Mouse (Mus musculus) hindbrain, embryonic 14.5 days (tissue): Measurements from ENCODE around the gene Aplp2. TPM values are rescaled to one million over a fixed set of nuclear protein-coding genes. Genes with fewer than 3 reads are reported as not detected.

Experiments
- ATAC-seq: fragments of 200-750 bp; cut with Nextera tagmentation; 2 replicates; pipeline ENCODE4 v1.8.0; 2017; ENCODE audit warnings: moderate number of reproducible peaks, mild to moderate bottlenecking, moderate TSS enrichment, moderate library complexity; ENCODE audit not compliant: low FRiP score
- DNase-seq: peaks from one replicate; pipeline ENCODE4 v3.0.0-alpha.2; 2015; ENCODE audit warnings: low spot score
- H3K27ac ChIP-seq: fragments of 300-500 bp; sonication (generic); 2 replicates; pipeline ENCODE4 v1.5.1; 2014; ENCODE audit warnings: mild to moderate bottlenecking, moderate library complexity
- H3K27me3 ChIP-seq: fragments of 300-500 bp; sonication (generic); 2 replicates; pipeline ENCODE4 v1.6.1; 2014; ENCODE audit warnings: mild to moderate bottlenecking, low read length, mixed read lengths; ENCODE audit not compliant: control insufficient read depth, insufficient read depth
- H3K36me3 ChIP-seq: fragments of 300-500 bp; sonication (generic); replicated peaks from 2 replicates; pipeline ENCODE4 v1.6.1; 2014; ENCODE audit not compliant: control insufficient read depth, insufficient read depth
- H3K4me1 ChIP-seq: fragments of 300-500 bp; sonication (generic); replicated peaks from 2 replicates; pipeline ENCODE4 v1.6.1; 2014; ENCODE audit warnings: antibody characterized with exemption, low read length, mixed read lengths; ENCODE audit not compliant: control insufficient read depth, insufficient read depth
- H3K4me2 ChIP-seq: fragments of 300-500 bp; sonication (generic); replicated peaks from 2 replicates; pipeline ENCODE4 v1.6.1; 2014; ENCODE audit warnings: mild to moderate bottlenecking, moderate library complexity
- H3K4me3 ChIP-seq: fragments of 300-500 bp; sonication (generic); replicated peaks from 2 replicates; pipeline ENCODE4 v1.5.1; 2014; ENCODE audit warnings: mild to moderate bottlenecking, low read length
- H3K9ac ChIP-seq: fragments of 300-500 bp; sonication (generic); 2 replicates; pipeline ENCODE4 v1.6.1; 2014
- H3K9me3 ChIP-seq: fragments of 300-500 bp; sonication (generic); 2 replicates; pipeline ENCODE4 v1.6.1; 2016; ENCODE audit warnings: low read length; ENCODE audit not compliant: control insufficient read depth
- WGBS: fragments of 180-500 bp; shearing (Covaris S2); extraction: QIAGEN DNeasy Blood & Tissue Kit; methylation state at CpG from one replicate; pipeline ENCODE4 v1.1.7; 2014; 5-methylcytosine and 5-hydroxymethylcytosine counted together
- polyA plus RNA-seq: library from polyadenylated mRNA; unstranded; fragments of >200 nt; fragmentation: Nextera tagmentation; extraction: Ambion mirVana; gene quantifications from 2 replicates; pipeline ENCODE4 v1.2.1, GENCODE M21; 2014

Aplp2 gene
- polyA plus RNA-seq, 1 experiment from 2014 or later, result 398 TPM

DNA sequence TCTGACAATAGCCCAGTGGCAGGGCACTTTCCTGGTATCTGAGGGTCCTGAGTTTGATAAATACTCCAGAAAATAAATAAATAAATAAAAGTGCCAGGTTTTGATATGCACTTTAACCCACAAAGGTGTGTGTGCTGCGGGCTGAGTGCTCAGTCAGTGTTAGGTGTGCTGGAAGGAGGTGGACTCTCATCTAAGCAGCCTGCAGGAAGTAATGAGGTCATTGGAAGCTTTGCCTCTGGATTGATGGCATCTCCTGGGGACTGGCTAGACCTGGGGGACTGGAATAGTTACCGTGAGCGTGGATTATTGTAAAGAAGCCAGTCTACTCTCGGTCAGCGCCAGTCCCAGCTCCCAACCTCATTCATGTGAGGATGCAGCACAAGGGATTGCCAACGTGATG, 34.8 kb upstream of the Aplp2 start:
- H3K4me1 ChIP-seq, result no peaks in the 10 kb centered on the region
- WGBS, result 47% methylated on average over 6 of the region's 6 CpGs
- no peak overlapping the region for H3K4me2 ChIP-seq
- no peak overlapping the region for H3K4me3 ChIP-seq
- DNase-seq (no peak), ATAC-seq (no peak)
- H3K27ac ChIP-seq, result no peak overlapping the region
- H3K9me3 ChIP-seq, result no peaks in the 10 kb centered on the region
- no peaks in the 10 kb centered on the region for H3K27me3 ChIP-seq
- no peak overlapping the region for H3K9ac ChIP-seq
- no peaks in the 10 kb centered on the region for H3K36me3 ChIP-seq

DNA sequence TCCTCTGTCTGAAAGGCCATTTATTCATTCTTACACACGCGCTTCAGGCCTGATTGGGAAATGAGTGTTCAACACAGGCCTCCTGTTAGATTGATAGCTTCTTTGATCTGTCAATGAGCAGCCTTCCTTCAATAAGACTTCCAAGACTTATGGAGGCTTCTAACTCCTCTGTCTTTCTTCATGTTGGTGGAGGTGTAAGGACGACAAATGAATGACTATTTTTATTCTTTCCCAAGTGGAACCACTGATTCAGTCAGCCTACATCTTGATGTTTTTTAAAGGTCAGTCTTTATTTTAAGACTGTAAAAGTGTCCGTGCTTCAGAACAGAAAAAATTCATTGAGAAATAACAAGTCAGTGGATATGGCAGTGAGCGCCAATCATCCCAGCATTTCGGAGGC, 33.4 kb upstream of the Aplp2 start:
- DNase-seq, result no peak
- H3K36me3 ChIP-seq, result no peaks in the 10 kb centered on the region
- H3K9me3 ChIP-seq, result no peaks in the 10 kb centered on the region
- no peaks in the 10 kb centered on the region for H3K27me3 ChIP-seq
- ATAC-seq, result no peak
- H3K4me1 ChIP-seq, result no peaks in the 10 kb centered on the region
- whole genome bisulfite sequencing, result 88% methylated on average over 6 of the region's 6 CpGs
- H3K9ac ChIP-seq, result no peak overlapping the region
- no peak overlapping the region for H3K4me3 ChIP-seq
- H3K27ac ChIP-seq, result no peak overlapping the region
- H3K4me2 ChIP-seq, result no peak overlapping the region

DNA sequence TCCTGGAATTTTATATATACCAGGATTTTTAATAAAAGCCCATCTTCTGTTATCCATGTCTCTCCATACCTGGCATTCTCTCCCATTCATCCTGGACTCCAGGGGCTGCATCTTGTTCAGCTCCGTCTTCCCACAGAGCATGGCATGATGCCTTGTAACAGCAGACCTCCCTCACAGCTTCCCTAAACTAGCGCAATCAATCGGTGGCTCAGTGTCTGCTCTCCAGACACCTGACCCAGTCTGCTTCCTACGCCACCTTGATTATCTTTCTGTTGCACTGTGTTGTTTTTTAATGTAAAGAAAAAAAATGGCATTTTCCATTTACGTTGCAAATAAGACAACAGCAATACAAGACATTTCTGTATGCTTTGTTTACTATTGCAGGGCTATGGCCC, 32.3 kb upstream of the Aplp2 start:
- no peaks in the 10 kb centered on the region for H3K36me3 ChIP-seq
- H3K4me2 ChIP-seq, result no peak overlapping the region
- H3K9me3 ChIP-seq, result no peaks in the 10 kb centered on the region
- WGBS, result 67% methylated on average over 5 of the region's 5 CpGs
- DNase-seq (no peak), ATAC-seq (no peak)
- no peak overlapping the region for H3K9ac ChIP-seq
- H3K4me3 ChIP-seq, result no peak overlapping the region
- no peak overlapping the region for H3K27ac ChIP-seq
- H3K27me3 ChIP-seq, result no peaks in the 10 kb centered on the region
- no peaks in the 10 kb centered on the region for H3K4me1 ChIP-seq

DNA sequence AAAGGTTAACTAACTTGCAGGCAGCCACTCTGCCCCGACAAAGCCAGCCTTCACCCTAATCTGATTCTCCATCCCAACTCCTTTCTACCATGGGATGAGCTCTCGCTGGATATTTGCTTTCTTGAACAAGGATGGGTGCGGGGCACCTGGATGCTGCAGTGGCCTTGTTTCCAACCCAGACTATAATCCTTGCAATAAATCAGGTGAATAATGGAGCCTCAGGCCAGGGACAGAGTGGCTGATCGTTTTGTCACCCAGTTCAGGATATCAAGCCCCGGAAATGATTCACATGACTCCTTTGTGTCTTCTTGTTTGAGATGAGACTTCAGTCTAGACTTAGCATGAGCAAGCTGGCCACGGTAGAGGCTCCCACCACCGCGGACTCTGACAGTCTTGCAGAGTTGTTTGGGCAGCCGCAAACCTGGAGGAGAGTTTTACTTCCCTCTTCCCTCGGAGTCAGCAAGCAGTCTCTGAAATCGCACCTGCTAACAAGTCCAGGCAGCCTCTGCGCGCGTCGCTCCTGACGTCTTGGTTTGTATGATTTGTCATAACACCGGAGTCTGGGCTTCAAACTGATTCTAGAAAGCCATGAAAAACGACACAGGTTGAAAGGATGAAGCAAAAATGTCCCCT, 31.8 kb upstream of the Aplp2 start:
- Histone ChIP-seq H3K27me3 (no peaks in the 10 kb centered on the region), H3K4me1 (no peaks in the 10 kb centered on the region), H3K4me3 (no peak overlapping the region), H3K27ac (no peak overlapping the region), H3K36me3 (no peaks in the 10 kb centered on the region), H3K4me2 (no peak overlapping the region), H3K9ac (no peak overlapping the region), H3K9me3 (no peaks in the 10 kb centered on the region)
- DNase-seq (no peak), ATAC-seq (no peak)
- WGBS, result 73% methylated on average over 18 of the region's 18 CpGs

DNA sequence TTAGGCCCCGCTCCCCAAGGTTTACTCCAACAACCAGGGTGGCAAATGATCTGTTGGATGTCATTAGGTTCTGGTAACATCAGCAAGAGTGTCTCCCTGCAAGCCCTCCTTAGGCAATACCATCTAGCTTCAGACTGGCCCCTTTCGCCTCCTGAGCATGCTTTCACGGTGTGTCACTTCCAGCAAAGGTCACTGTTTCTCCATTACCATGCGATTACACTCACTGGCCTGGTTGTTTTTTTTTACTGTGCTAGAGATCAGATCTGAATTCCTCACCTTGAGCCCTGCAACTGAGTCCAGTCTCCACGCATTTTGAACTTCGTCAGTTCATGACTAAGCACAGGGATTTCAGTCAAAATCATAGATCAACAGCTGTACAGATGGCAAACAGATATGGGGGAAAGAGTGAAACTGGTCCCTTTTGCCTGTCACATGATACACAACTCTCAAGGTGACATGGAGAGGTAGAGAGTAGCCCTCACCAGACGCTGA, 29.6 kb upstream of the Aplp2 start:
- 91% methylated on average over 7 of the region's 7 CpGs for WGBS
- no peak overlapping the region for H3K4me3 ChIP-seq
- H3K36me3 ChIP-seq, result no peaks in the 10 kb centered on the region
- no peaks in the 10 kb centered on the region for H3K9me3 ChIP-seq
- ATAC-seq (no peak), DNase-seq (no peak)
- H3K9ac ChIP-seq, result no peak overlapping the region
- no peak overlapping the region for H3K27ac ChIP-seq
- no peak overlapping the region for H3K4me2 ChIP-seq
- no peaks in the 10 kb centered on the region for H3K4me1 ChIP-seq
- no peaks in the 10 kb centered on the region for H3K27me3 ChIP-seq

DNA sequence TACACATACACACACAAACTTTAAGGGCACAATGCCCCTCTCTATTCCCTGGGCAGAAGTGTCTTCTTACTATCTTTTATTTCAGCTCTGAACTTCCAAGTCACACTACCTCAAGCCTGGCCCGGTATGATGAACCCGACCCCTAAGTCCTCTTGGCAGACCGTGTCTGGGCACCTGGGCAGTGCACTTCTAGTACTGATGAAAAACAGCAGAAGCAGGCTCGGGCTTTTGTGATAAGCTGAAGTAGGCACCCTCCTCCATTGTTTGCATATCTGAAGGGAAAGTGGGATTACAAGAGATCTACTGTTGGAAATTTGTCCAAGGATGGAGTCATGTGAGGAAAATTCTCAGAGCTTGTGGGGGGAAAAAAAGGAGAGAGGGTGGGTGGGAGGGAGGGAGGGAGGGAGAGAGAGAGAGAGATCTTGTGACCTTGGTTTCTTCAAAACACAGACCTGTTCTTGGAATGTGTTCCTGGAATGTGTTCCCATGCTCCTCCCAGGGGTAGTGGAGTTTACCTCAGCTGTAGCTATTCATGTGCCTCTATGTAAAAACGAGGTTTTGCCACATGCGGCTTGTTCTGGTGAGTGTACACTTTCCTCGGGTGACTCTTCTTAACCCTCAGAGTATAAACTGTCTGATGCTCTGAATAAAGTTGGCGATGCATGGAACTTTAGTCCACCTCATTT, 29.1 kb upstream of the Aplp2 start:
- WGBS, result 87% methylated on average over 8 of the region's 8 CpGs
- no peak overlapping the region for H3K4me3 ChIP-seq
- H3K4me2 ChIP-seq, result no peak overlapping the region
- no peak overlapping the region for H3K9ac ChIP-seq
- H3K27ac ChIP-seq, result no peak overlapping the region
- no peak for ATAC-seq
- no peaks in the 10 kb centered on the region for H3K4me1 ChIP-seq
- H3K27me3 ChIP-seq, result no peaks in the 10 kb centered on the region
- DNase-seq, result no peak
- H3K9me3 ChIP-seq, result no peaks in the 10 kb centered on the region
- no peaks in the 10 kb centered on the region for H3K36me3 ChIP-seq

DNA sequence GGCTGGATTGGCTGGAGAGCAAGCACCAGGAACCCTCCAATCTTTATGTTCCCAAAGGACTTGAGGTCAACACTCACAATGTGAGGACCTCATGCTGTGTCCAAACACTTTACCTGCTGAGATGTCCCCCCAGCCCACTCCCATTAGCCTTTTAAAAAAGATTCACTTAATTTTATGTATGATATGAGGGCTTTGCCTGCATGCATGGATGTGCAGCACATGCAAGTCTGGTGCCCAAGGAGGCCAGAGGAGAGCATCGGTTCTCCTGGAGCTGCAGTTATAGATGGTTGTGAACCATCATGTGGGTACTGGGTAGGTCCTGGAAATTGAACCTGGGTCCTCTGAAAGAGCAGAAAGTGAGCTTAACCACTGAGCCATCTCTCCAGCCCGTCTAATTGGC, 27.9 kb upstream of the Aplp2 start:
- WGBS, result 91% methylated on average over 2 of the region's 2 CpGs
- Histone ChIP-seq H3K27ac (no peak overlapping the region), H3K4me3 (no peak overlapping the region), H3K9ac (no peak overlapping the region), H3K27me3 (no peaks in the 10 kb centered on the region), H3K4me1 (no peaks in the 10 kb centered on the region), H3K9me3 (no peaks in the 10 kb centered on the region), H3K36me3 (no peaks in the 10 kb centered on the region), H3K4me2 (no peak overlapping the region)
- DNase-seq (no peak), ATAC-seq (no peak)

DNA sequence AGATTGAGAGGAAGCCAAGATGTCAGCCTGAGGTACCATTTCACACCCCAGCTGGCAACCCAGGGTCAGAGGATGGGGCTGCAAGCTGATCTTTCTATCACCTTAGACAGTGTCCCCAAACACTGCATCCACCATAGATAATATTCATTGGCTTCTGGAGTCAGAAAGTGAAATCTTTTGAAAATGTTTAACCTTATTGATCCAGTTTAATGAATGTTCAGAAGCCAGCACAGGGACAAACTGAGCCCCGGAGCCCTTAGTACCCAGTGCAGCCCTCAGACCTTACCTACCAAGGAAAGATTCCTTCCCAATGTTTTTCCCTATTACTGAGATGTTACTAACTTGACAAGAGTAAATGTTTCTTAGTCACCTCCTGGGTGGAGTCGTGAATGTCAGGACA, 26.9 kb upstream of the Aplp2 start:
- DNase-seq (no peak), ATAC-seq (no peak)
- H3K27ac ChIP-seq, result no peak overlapping the region
- no peak overlapping the region for H3K9ac ChIP-seq
- H3K4me1 ChIP-seq, result no peaks in the 10 kb centered on the region
- no peaks in the 10 kb centered on the region for H3K9me3 ChIP-seq
- no peaks in the 10 kb centered on the region for H3K27me3 ChIP-seq
- no peak overlapping the region for H3K4me2 ChIP-seq
- H3K36me3 ChIP-seq, result no peaks in the 10 kb centered on the region
- H3K4me3 ChIP-seq, result no peak overlapping the region
- 82% methylated on average over 2 of the region's 2 CpGs for WGBS

DNA sequence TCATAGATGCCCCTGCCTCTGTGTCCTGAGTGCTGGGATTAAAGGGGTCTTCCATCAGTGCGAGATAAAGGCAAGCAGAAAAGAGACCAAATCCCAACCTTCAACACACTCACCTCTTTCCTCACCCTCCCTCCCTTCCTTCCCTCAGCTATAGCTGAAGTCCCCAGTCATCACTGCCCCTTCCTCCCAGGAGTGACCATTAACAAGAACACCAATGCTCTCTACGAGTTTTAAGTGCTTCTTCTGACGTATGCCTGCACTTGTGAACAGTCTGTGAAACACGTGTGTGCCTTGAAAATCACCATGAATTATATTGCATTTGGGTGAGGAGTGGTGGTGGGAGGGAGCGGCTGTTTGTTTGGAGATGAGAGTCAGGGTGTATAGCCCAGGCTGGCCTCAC, 24.5 kb upstream of the Aplp2 start:
- H3K27me3 ChIP-seq, result no peaks in the 10 kb centered on the region
- no peaks in the 10 kb centered on the region for H3K36me3 ChIP-seq
- ATAC-seq, result no peak
- H3K27ac ChIP-seq, result no peak overlapping the region
- DNase-seq, result no peak
- H3K4me3 ChIP-seq, result no peak overlapping the region
- H3K9me3 ChIP-seq, result no peaks in the 10 kb centered on the region
- no peak overlapping the region for H3K4me2 ChIP-seq
- H3K9ac ChIP-seq, result no peak overlapping the region
- peaks cover 7% of the 10 kb centered on the region; the same call in 1 of the 2 replicates for H3K4me1 ChIP-seq
- WGBS, result 78% methylated on average over 5 of the region's 5 CpGs
